ENCODE assay signal across 25 mouse cellular contexts in genomic region chr16:8716300-8716699, GRCm38 (mm10). TPM values are rescaled to one million over a fixed set of nuclear protein-coding genes. Genes with fewer than 3 reads are reported as not detected.
"Had no signal": no experiment of that assay in that cellular context is flagged by ENCODE, and none has a peak within 500 bp of the region (broad histone marks: within the 10 kb centered on the region; RNA-seq: fewer than 3 reads in every experiment).

No protein-coding gene starts in this region.

- H3K9ac ChIP-seq: liver, embryonic 13.5 days; liver, embryonic 15.5 days; liver, postnatal 0 days; midbrain, embryonic 13.5 days; midbrain, embryonic 15.5 days; neural tube, embryonic 13.5 days; neural tube, embryonic 15.5 days had no signal

- H3K9me3 ChIP-seq: liver, embryonic 13.5 days; liver, embryonic 15.5 days; megakaryocyte, embryonic 14.5 days; midbrain, embryonic 13.5 days; midbrain, embryonic 15.5 days; neural tube, embryonic 13.5 days; neural tube, embryonic 15.5 days had no signal

- H3K27me3 ChIP-seq: liver, embryonic 13.5 days; liver, embryonic 15.5 days; megakaryocyte, embryonic 14.5 days; midbrain, embryonic 13.5 days; midbrain, embryonic 15.5 days; neural tube, embryonic 13.5 days; neural tube, embryonic 15.5 days had no signal

- H3K4me2 ChIP-seq: liver, embryonic 13.5 days; liver, embryonic 15.5 days; midbrain, embryonic 11.5 days; midbrain, embryonic 13.5 days; midbrain, embryonic 15.5 days; neural tube, embryonic 13.5 days; neural tube, embryonic 15.5 days had no signal

- H3K36me3 ChIP-seq: midbrain, embryonic 15.5 days had no signal

- ATAC-seq: liver, postnatal 0 days; midbrain, embryonic 13.5 days; midbrain, embryonic 15.5 days had no signal

- H3K4me3 ChIP-seq: liver, embryonic 13.5 days; liver, embryonic 15.5 days; megakaryocyte, embryonic 14.5 days; midbrain, embryonic 13.5 days; midbrain, embryonic 15.5 days; neural tube, embryonic 13.5 days; neural tube, embryonic 15.5 days had no signal

- H3K27ac ChIP-seq: liver, embryonic 13.5 days; liver, embryonic 15.5 days; macrophage; midbrain, embryonic 13.5 days; midbrain, embryonic 15.5 days; neural tube, embryonic 13.5 days; neural tube, embryonic 15.5 days had no signal

- DNase-seq: liver, embryonic 13.5 days; liver, postnatal 0 days; lung, adult 2 months; retina, postnatal 1 day; right cerebral cortex, adult 18-20 months; right cerebral cortex, postnatal 14 days; thymus, adult 2 months; thymus, postnatal 25 days; thymus, postnatal 4 days had no signal

RNA-seq across cellular contexts. Expression of gene Gm5767, which starts 35.7 kb away (rescaled TPM):
- total RNA-seq: megakaryocyte progenitor cell, adult 5-6 weeks; midbrain, postnatal 0 days; monocyte, adult 5-6 weeks had no signal
- polyA plus RNA-seq: liver, embryonic 13.5 days; liver, embryonic 15.5 days; liver, postnatal 0 days; lung, adult 2 months; lung, embryonic 16.5 days; macrophage; midbrain, embryonic 11.5 days; midbrain, embryonic 13.5 days; midbrain, postnatal 0 days; neural tube, embryonic 11.5 days; neural tube, embryonic 13.5 days; neural tube, embryonic 15.5 days; spleen, adult 2 months; stomach, embryonic 16.5 days; urinary bladder, adult 2 months had no signal
